In genomic region chr11:58784182-58784581, GRCm38 (mm10) we compare ENCODE assay signal across 47 mouse cellular contexts. TPM values are rescaled to one million over a fixed set of nuclear protein-coding genes. Genes with fewer than 3 reads are reported as not detected.
"Had no signal": no experiment of that assay in that cellular context is flagged by ENCODE, and none has a peak within 500 bp of the region (broad histone marks: within the 10 kb centered on the region; RNA-seq: fewer than 3 reads in every experiment).

No protein-coding gene starts in this region.

- DNase-seq: left cerebral cortex, postnatal 4 days; liver; liver, embryonic 13.5 days; liver, postnatal 0 days; lung, adult 18-20 months; lung, adult 2 months; lung, embryonic 14.5 days; lung, postnatal 10 days; lung, postnatal 14 days; lung, postnatal 36 days; lung, postnatal 4 days; midbrain, embryonic 14.5 days had no signal

- H3K9ac ChIP-seq: limb, embryonic 12.5 days; limb, embryonic 13.5 days; limb, embryonic 15.5 days; liver, embryonic 12.5 days; liver, embryonic 13.5 days; liver, embryonic 14.5 days; liver, embryonic 15.5 days; liver, postnatal 0 days; lung, embryonic 14.5 days; lung, embryonic 15.5 days; midbrain, embryonic 12.5 days; midbrain, embryonic 13.5 days; midbrain, embryonic 15.5 days; neural tube, embryonic 12.5 days had no signal

- H3K4me1 ChIP-seq: limb, embryonic 10.5 days; limb, embryonic 12.5 days; limb, embryonic 13.5 days; limb, embryonic 15.5 days; liver, embryonic 12.5 days; liver, embryonic 13.5 days; liver, embryonic 15.5 days; megakaryocyte, embryonic 14.5 days; neural tube, embryonic 12.5 days had no signal

- H3K4me2 ChIP-seq: limb, embryonic 12.5 days; limb, embryonic 13.5 days; limb, embryonic 15.5 days; liver, embryonic 11.5 days; liver, embryonic 12.5 days; liver, embryonic 13.5 days; liver, embryonic 15.5 days; lung, embryonic 14.5 days; midbrain, embryonic 11.5 days; midbrain, embryonic 12.5 days; midbrain, embryonic 13.5 days; midbrain, embryonic 15.5 days; neural tube, embryonic 12.5 days had no signal

- H3K36me3 ChIP-seq: limb, embryonic 10.5 days; limb, embryonic 12.5 days; limb, embryonic 13.5 days; limb, embryonic 15.5 days; liver, embryonic 12.5 days; liver, embryonic 13.5 days; liver, embryonic 15.5 days; lung, embryonic 15.5 days; midbrain, embryonic 10.5 days; midbrain, embryonic 12.5 days; midbrain, embryonic 13.5 days; midbrain, embryonic 15.5 days; neural tube, embryonic 12.5 days had no signal

- H3K9me3 ChIP-seq: limb, embryonic 10.5 days; limb, embryonic 12.5 days; limb, embryonic 13.5 days; limb, embryonic 15.5 days; liver, embryonic 12.5 days; liver, embryonic 13.5 days; liver, embryonic 15.5 days; lung, embryonic 15.5 days; megakaryocyte, embryonic 14.5 days; midbrain, embryonic 10.5 days; midbrain, embryonic 12.5 days; midbrain, embryonic 13.5 days; midbrain, embryonic 15.5 days; neural tube, embryonic 12.5 days had no signal

- H3K27me3 ChIP-seq: limb, embryonic 12.5 days; limb, embryonic 13.5 days; limb, embryonic 15.5 days; liver, embryonic 12.5 days; liver, embryonic 13.5 days; liver, embryonic 15.5 days; lung, embryonic 15.5 days; midbrain, embryonic 12.5 days; midbrain, embryonic 13.5 days; midbrain, embryonic 15.5 days; neural tube, embryonic 12.5 days had no signal

- H3K27ac ChIP-seq: limb, embryonic 10.5 days; limb, embryonic 12.5 days; limb, embryonic 13.5 days; limb, embryonic 15.5 days; liver, embryonic 12.5 days; liver, embryonic 13.5 days; liver, embryonic 14.5 days; liver, embryonic 15.5 days; macrophage; midbrain, embryonic 10.5 days; midbrain, embryonic 12.5 days; midbrain, embryonic 13.5 days; midbrain, embryonic 15.5 days; neural tube, embryonic 12.5 days had no signal

- ATAC-seq: liver, embryonic 12.5 days; liver, postnatal 0 days; lung, postnatal 0 days; midbrain, embryonic 13.5 days; midbrain, embryonic 15.5 days; midbrain, embryonic 16.5 days had no signal

- H3K4me3 ChIP-seq: limb, embryonic 10.5 days; limb, embryonic 12.5 days; limb, embryonic 13.5 days; limb, embryonic 15.5 days; liver, embryonic 12.5 days; liver, embryonic 13.5 days; liver, embryonic 15.5 days; lung, embryonic 15.5 days; megakaryocyte, embryonic 14.5 days; midbrain, embryonic 10.5 days; midbrain, embryonic 12.5 days; midbrain, embryonic 13.5 days; midbrain, embryonic 15.5 days; myocyte; neural tube, embryonic 12.5 days had no signal

RNA-seq across cellular contexts. Expression of gene Olfr314, which starts 1.4 kb away (rescaled TPM):
- total RNA-seq: left cerebral cortex, postnatal 10 days; left cerebral cortex, postnatal 14 days; left cerebral cortex, postnatal 25 days; left cerebral cortex, postnatal 36 days; left cerebral cortex, postnatal 4 days; liver, adult 2 months; megakaryocyte progenitor cell, adult 5-6 weeks; megakaryocyte, adult 5-6 weeks; megakaryocyte-erythroid progenitor cell, adult 5-6 weeks; midbrain, postnatal 0 days; monocyte, adult 5-6 weeks had no signal
- polyA plus RNA-seq: limb, embryonic 10.5 days; limb, embryonic 11.5 days; limb, embryonic 12.5 days; limb, embryonic 13.5 days; limb, embryonic 14.5 days; limb, embryonic 15.5 days; liver, adult 2 months; liver, embryonic 11.5 days; liver, embryonic 12.5 days; liver, embryonic 13.5 days; liver, embryonic 14.5 days; liver, embryonic 15.5 days; liver, embryonic 16.5 days; liver, postnatal 0 days; lung, adult 2 months; lung, embryonic 14.5 days; lung, embryonic 15.5 days; lung, embryonic 16.5 days; lung, postnatal 0 days; macrophage; midbrain, embryonic 10.5 days; midbrain, embryonic 11.5 days; midbrain, embryonic 12.5 days; midbrain, embryonic 13.5 days; midbrain, embryonic 14.5 days; midbrain, embryonic 15.5 days; midbrain, embryonic 16.5 days; midbrain, postnatal 0 days; myocyte; neural tube, embryonic 11.5 days; neural tube, embryonic 12.5 days had no signal

RNA-seq across cellular contexts. Expression of gene Olfr315, which starts 11.2 kb away (rescaled TPM):
- total RNA-seq: left cerebral cortex, postnatal 10 days; left cerebral cortex, postnatal 14 days; left cerebral cortex, postnatal 25 days; left cerebral cortex, postnatal 36 days; left cerebral cortex, postnatal 4 days; liver, adult 2 months; megakaryocyte progenitor cell, adult 5-6 weeks; megakaryocyte, adult 5-6 weeks; megakaryocyte-erythroid progenitor cell, adult 5-6 weeks; midbrain, postnatal 0 days; monocyte, adult 5-6 weeks had no signal
- polyA plus RNA-seq: limb, embryonic 10.5 days; limb, embryonic 11.5 days; limb, embryonic 12.5 days; limb, embryonic 13.5 days; limb, embryonic 14.5 days; limb, embryonic 15.5 days; liver, adult 2 months; liver, embryonic 11.5 days; liver, embryonic 12.5 days; liver, embryonic 13.5 days; liver, embryonic 14.5 days; liver, embryonic 15.5 days; liver, embryonic 16.5 days; liver, postnatal 0 days; lung, adult 2 months; lung, embryonic 14.5 days; lung, embryonic 15.5 days; lung, embryonic 16.5 days; lung, postnatal 0 days; macrophage; midbrain, embryonic 10.5 days; midbrain, embryonic 11.5 days; midbrain, embryonic 12.5 days; midbrain, embryonic 13.5 days; midbrain, embryonic 14.5 days; midbrain, embryonic 15.5 days; midbrain, embryonic 16.5 days; midbrain, postnatal 0 days; myocyte; neural tube, embryonic 11.5 days; neural tube, embryonic 12.5 days had no signal

RNA-seq across cellular contexts. Expression of gene Fam183b, which starts 17.6 kb away (rescaled TPM):
- total RNA-seq: liver, adult 2 months; megakaryocyte progenitor cell, adult 5-6 weeks; megakaryocyte, adult 5-6 weeks; megakaryocyte-erythroid progenitor cell, adult 5-6 weeks; monocyte, adult 5-6 weeks had no signal
- polyA plus RNA-seq: limb, embryonic 10.5 days; limb, embryonic 11.5 days; limb, embryonic 12.5 days; limb, embryonic 13.5 days; limb, embryonic 14.5 days; limb, embryonic 15.5 days; liver, adult 2 months; liver, embryonic 13.5 days; liver, embryonic 14.5 days; liver, embryonic 15.5 days; liver, postnatal 0 days; lung, embryonic 14.5 days; macrophage; myocyte had no signal

RNA-seq across cellular contexts. Expression of gene Olfr313, which starts 30.6 kb away (rescaled TPM):
- total RNA-seq: left cerebral cortex, postnatal 10 days; left cerebral cortex, postnatal 14 days; left cerebral cortex, postnatal 25 days; left cerebral cortex, postnatal 36 days; left cerebral cortex, postnatal 4 days; liver, adult 2 months; megakaryocyte progenitor cell, adult 5-6 weeks; megakaryocyte, adult 5-6 weeks; megakaryocyte-erythroid progenitor cell, adult 5-6 weeks; midbrain, postnatal 0 days; monocyte, adult 5-6 weeks had no signal
- polyA plus RNA-seq: limb, embryonic 10.5 days; limb, embryonic 11.5 days; limb, embryonic 12.5 days; limb, embryonic 13.5 days; limb, embryonic 14.5 days; limb, embryonic 15.5 days; liver, adult 2 months; liver, embryonic 11.5 days; liver, embryonic 12.5 days; liver, embryonic 13.5 days; liver, embryonic 14.5 days; liver, embryonic 15.5 days; liver, embryonic 16.5 days; liver, postnatal 0 days; lung, adult 2 months; lung, embryonic 14.5 days; lung, embryonic 15.5 days; lung, embryonic 16.5 days; lung, postnatal 0 days; macrophage; midbrain, embryonic 10.5 days; midbrain, embryonic 11.5 days; midbrain, embryonic 12.5 days; midbrain, embryonic 13.5 days; midbrain, embryonic 14.5 days; midbrain, embryonic 15.5 days; midbrain, embryonic 16.5 days; midbrain, postnatal 0 days; myocyte; neural tube, embryonic 11.5 days; neural tube, embryonic 12.5 days had no signal

RNA-seq across cellular contexts. Expression of gene Olfr316, which starts 31.6 kb away (rescaled TPM):
- total RNA-seq: left cerebral cortex, postnatal 4 days; liver, adult 2 months; megakaryocyte progenitor cell, adult 5-6 weeks; megakaryocyte, adult 5-6 weeks; megakaryocyte-erythroid progenitor cell, adult 5-6 weeks; midbrain, postnatal 0 days; monocyte, adult 5-6 weeks had no signal
- polyA plus RNA-seq: limb, embryonic 10.5 days; limb, embryonic 11.5 days; limb, embryonic 12.5 days; limb, embryonic 13.5 days; limb, embryonic 14.5 days; limb, embryonic 15.5 days; liver, adult 2 months; liver, embryonic 11.5 days; liver, embryonic 12.5 days; liver, embryonic 13.5 days; liver, embryonic 14.5 days; liver, embryonic 15.5 days; liver, embryonic 16.5 days; liver, postnatal 0 days; lung, adult 2 months; lung, embryonic 14.5 days; lung, embryonic 15.5 days; lung, embryonic 16.5 days; lung, postnatal 0 days; macrophage; midbrain, embryonic 10.5 days; midbrain, embryonic 11.5 days; midbrain, embryonic 12.5 days; midbrain, embryonic 13.5 days; midbrain, embryonic 14.5 days; midbrain, embryonic 15.5 days; midbrain, embryonic 16.5 days; midbrain, postnatal 0 days; myocyte; neural tube, embryonic 11.5 days; neural tube, embryonic 12.5 days had no signal
